Mouse (Mus musculus) olfactory bulb, adult 2 months (tissue): ENCODE data around the gene Tmbim7. TPM values are rescaled to one million over a fixed set of nuclear protein-coding genes. Genes with fewer than 3 reads are reported as not detected.

Source experiments
- H3K27ac ChIP-seq: fragments of 200-500 bp; 2 replicates; pipeline ENCODE4 v1.5.1; 2012; ENCODE audit warnings: low read depth, low read length; ENCODE audit not compliant: insufficient read depth
- H3K4me1 ChIP-seq: fragments of 200-500 bp; 2 replicates; pipeline ENCODE4 v1.6.1; 2012; ENCODE audit warnings: low read length; ENCODE audit not compliant: control insufficient read depth, insufficient read depth
- H3K4me3 ChIP-seq: fragments of 200-500 bp; 2 replicates; pipeline ENCODE4 v1.5.1; 2012; ENCODE audit warnings: mild to moderate bottlenecking, low read depth, low read length, moderate library complexity; ENCODE audit not compliant: insufficient read depth
- CTCF ChIP-seq: fragments of 200-500 bp; IDR thresholded peaks from 2 replicates; pipeline ENCODE4 v1.5.1; 2012; ENCODE audit warnings: low read depth, mild to moderate bottlenecking, low read length, moderate library complexity; ENCODE audit not compliant: insufficient read depth
- POLR2A ChIP-seq: fragments of 200-500 bp; IDR thresholded peaks from 2 replicates; pipeline ENCODE4 v1.6.1; 2012; ENCODE audit warnings: mild to moderate bottlenecking, low read depth, low read length, moderate library complexity; ENCODE audit not compliant: insufficient read depth
- WGBS: fragments of 180-500 bp; shearing (Covaris S2); methylation state at CpG from one replicate; pipeline ENCODE4 v1.1.7; 2018; 5-methylcytosine and 5-hydroxymethylcytosine counted together
- polyA plus RNA-seq: library from polyadenylated mRNA; stranded (reverse); fragments of >200 nt; gene quantifications from 2 replicates; pipeline ENCODE4 v1.2.4, GENCODE M21; 2012; ENCODE audit warnings: low replicate concordance; ENCODE audit not compliant: missing spikeins, insufficient read depth, insufficient read length

The Tmbim7 gene
- polyA plus RNA-seq, 1 experiment, result not detected

- TF ChIP-seq CTCF (no peak), POLR2A (no peak)
- WGBS, result 95% methylated on average over 4 of the region's 4 CpGs
- no peak overlapping the region for H3K27ac ChIP-seq
These were observed 2.8 kb downstream of the Tmbim7 start for GRCm38 (mm10) chr5:3653801-3654200.

GRCm38 (mm10) chr5:3657085-3657484 is 6.1 kb downstream of the Tmbim7 start, which contains the start of gene Gatad1:
TSS of gene Gatad1 (minus strand) at chr5:3657185.
- Histone ChIP-seq H3K27ac (no peak within 1 kb of the TSS), H3K4me1 (no peaks in the 10 kb centered on the region), H3K4me3 (no peak within 1 kb of the TSS)
- TF ChIP-seq POLR2A (no peak), CTCF (no peak)
- WGBS, result 80% methylated on average over 5 of the region's 5 CpGs

More at GRCm38 (mm10) chr5:3653801-3654200, 2.8 kb downstream of the Tmbim7 start:
- Histone ChIP-seq H3K4me3 (no peak overlapping the region), H3K4me1 (no peaks in the 10 kb centered on the region)

- H3K4me3 ChIP-seq, result no peak overlapping the region
- no peak overlapping the region for H3K27ac ChIP-seq
- WGBS, result 86% methylated on average over 2 of the region's 2 CpGs
- TF ChIP-seq CTCF (no peak), POLR2A (no peak)
- no peaks in the 10 kb centered on the region for H3K4me1 ChIP-seq
These were observed 14.2 kb downstream of the Tmbim7 start for GRCm38 (mm10) chr5:3665225-3665624.

GRCm38 (mm10) chr5:3666585-3666984 is 15.6 kb downstream of the Tmbim7 start:
- no peak overlapping the region for H3K27ac ChIP-seq
- 83% methylated on average over 12 of the region's 12 CpGs for WGBS
- no peak overlapping the region for H3K4me3 ChIP-seq
- no peak for TF ChIP-seq CTCF
- TF ChIP-seq POLR2A, result no peak
- H3K4me1 ChIP-seq, result no peaks in the 10 kb centered on the region

- H3K4me1 ChIP-seq, result no peaks in the 10 kb centered on the region
- no peak overlapping the region for H3K4me3 ChIP-seq
- no peak for TF ChIP-seq POLR2A
- TF ChIP-seq CTCF, result no peak
- WGBS, result 93% methylated on average over 6 of the region's 6 CpGs
- no peak overlapping the region for H3K27ac ChIP-seq
These were observed 19.1 kb downstream of the Tmbim7 start for GRCm38 (mm10) chr5:3669938-3670554.

GRCm38 (mm10) chr5:3688298-3688697 is 37.3 kb downstream of the Tmbim7 start:
- H3K4me3 ChIP-seq, result no peak overlapping the region
- peaks cover 9% of the 10 kb centered on the region for H3K4me1 ChIP-seq
- H3K27ac ChIP-seq, result no peak overlapping the region
- TF ChIP-seq POLR2A, result no peak
- TF ChIP-seq CTCF, result no peak
- WGBS, result 92% methylated on average over 8 of the region's 8 CpGs

- Histone ChIP-seq H3K4me1 (peaks cover 11% of the 10 kb centered on the region), H3K4me3 (no peak overlapping the region), H3K27ac (no peak overlapping the region)
- TF ChIP-seq POLR2A (no peak), CTCF (no peak)
- WGBS, result 83% methylated on average over 3 of the region's 3 CpGs
These were observed 40.3 kb downstream of the Tmbim7 start for GRCm38 (mm10) chr5:3691283-3691682.

GRCm38 (mm10) chr5:3692956-3693355 is 42.0 kb downstream of the Tmbim7 start:
- TF ChIP-seq CTCF, result no peak
- peaks cover 11% of the 10 kb centered on the region for H3K4me1 ChIP-seq
- no peak overlapping the region for H3K4me3 ChIP-seq
- no peak overlapping the region for H3K27ac ChIP-seq
- 90% methylated on average over 9 of the region's 9 CpGs for WGBS

GRCm38 (mm10) chr5:3695191-3695590 is 44.2 kb downstream of the Tmbim7 start:
- Histone ChIP-seq H3K4me1 (peaks cover 11% of the 10 kb centered on the region), H3K27ac (no peak overlapping the region), H3K4me3 (no peak overlapping the region)
- no peak for TF ChIP-seq POLR2A
- TF ChIP-seq CTCF, result no peak
- 82% methylated on average over 4 of the region's 4 CpGs for WGBS

- no peak overlapping the region for H3K4me3 ChIP-seq
- H3K4me1 ChIP-seq, result peaks cover 11% of the 10 kb centered on the region
- 72% methylated on average over 3 of the region's 3 CpGs for WGBS
- H3K27ac ChIP-seq, result no peak overlapping the region
- TF ChIP-seq CTCF, result no peak
- TF ChIP-seq POLR2A, result no peak
These were observed 45.0 kb downstream of the Tmbim7 start for GRCm38 (mm10) chr5:3696031-3696430.
